Mouse (Mus musculus) adrenal gland, adult 8-10 months (tissue): Measurements from ENCODE around the gene Chit1. TPM values are rescaled to one million over a fixed set of nuclear protein-coding genes. Genes with fewer than 3 reads are reported as not detected.

Experiments used
- DNase-seq: peaks from one replicate; pipeline ENCODE4 v3.0.0; 2022
- total RNA-seq, 4 experiments: library from RNA; stranded (reverse); gene quantifications; 2 replicates each; pipeline ENCODE4 v1.2.4; 2022

Gene Chit1
- total RNA-seq, 4 experiments from 2014 or later, result 0.28 TPM; not detected in 3

DNA sequence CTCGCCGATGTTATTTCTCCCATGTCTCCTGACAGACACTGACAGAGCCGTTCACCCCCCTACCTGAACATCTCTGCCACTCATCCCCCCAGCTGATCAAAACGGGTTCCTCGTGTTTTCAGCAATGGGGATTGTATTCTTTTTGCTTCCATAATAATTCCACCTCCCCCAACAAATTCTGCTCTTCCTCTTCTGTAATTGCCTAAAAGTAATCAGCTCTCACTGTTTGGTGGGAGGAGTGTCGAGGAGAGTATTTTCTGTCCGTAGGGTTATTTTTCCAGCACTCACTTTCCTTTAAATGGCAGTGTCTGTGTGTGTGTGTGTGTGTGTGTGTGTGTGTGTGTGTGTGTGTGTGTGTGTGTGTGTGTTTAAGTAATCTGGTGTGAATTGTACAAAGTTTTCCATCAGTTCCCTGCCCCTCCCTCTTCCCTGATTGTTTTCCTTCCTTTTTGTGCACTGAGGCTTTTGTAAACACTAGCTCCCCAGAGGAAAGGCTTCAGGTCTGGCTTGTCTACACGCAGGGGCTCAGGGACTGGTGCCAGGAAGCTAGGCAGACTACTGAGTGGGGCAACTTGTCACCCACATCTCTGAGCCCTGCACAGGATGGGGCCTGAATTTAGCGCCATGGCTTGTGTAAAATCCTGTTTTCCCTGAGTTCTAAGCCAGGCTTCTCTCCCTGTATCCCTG, 31.4 kb upstream of the Chit1 start:
- DNase-seq, result no peak

DNA sequence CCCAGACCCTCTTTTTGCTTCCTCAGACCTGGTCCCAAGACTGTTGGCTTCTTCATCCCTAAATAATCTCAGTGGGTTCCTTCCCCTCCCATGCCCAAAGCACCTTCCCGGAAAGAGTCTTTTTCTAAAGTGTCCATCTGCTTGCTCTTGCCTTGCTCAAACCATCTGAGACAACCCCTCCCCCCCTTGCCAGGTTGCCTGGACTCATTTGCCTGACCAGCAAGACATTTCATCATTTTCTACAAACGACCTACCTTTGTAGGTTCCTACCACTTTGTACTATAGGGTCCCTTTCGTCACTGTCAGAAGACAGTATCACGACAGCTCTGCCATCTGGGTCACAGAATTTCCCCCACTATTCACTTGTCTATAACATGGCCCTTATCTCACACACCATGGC, 30.6 kb upstream of the Chit1 start:
- DNase-seq, result no peak

DNA sequence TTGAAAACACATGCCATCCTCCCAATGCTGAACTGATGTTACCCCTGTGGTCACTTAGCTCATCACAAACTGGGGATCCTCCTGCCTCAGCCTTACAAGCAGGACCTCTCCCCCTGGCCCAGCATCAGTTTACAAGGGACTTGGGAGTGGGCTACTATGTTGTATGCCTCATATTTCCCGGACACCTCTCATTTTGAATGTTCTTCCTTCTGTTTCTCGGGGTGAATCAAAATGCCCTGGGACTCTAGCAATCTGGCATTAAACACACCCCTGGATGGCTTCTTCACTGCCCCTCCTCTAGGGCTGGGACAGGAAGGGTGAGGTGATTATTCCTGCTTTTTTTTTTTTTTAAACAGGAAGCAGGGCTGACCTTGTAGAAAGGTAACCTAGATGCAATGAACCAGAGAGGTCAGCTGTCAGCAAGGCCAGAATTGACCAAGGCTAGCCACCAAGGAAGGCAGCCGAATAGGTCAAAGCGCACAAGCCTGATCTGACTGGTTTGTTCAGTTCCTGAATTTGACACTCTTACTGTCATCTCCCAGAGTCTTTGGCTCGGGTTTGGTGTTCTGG, 30.1 kb upstream of the Chit1 start:
- DNase-seq, result no peak

DNA sequence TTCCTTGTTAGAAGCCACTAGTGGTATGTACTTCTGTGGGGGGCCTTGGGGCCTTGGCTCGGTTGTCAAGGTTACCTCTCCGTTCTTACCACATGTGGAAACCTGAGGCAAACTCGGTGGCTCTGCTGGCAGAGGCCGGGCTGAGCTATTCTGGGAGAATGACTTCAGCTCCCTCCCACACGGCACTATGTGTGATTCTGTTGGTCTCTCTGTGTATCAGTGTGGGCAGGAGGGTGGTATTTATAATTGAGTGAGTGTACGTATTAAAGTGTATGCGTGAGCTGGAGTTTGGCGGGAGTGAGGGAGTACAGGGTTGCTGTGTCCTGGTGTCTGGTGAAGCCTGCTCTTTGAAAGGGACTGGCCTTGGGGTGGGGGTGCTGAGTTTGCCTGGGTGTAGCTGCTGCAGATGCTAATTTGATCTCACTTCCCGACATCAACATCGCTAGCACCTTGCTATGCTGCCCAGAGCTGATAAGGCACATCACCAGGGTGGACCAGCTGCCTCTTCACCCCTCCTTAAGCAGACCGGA, 28.0 kb upstream of the Chit1 start:
- peak; percentile 79 for DNase-seq

DNA sequence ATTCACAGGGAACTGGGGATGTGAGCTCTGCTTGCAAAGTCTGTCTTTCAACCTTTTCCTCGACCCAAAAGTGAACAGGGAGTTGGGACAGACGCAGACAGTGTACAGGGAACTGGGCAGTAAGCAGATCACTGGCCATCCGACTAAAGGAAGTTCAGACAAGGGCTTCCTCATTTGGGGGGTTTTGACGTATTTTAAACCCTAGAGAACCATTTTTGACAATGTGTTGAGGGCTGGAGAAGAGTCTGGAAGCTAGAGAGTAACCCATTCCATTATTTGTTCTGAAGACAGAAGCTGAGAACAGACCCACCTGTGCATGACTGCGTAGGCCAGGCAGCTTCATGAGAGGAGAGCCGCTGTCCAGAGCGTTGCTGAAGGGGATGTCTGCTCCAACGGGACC, 27.4 kb upstream of the Chit1 start:
- no peak for DNase-seq

DNA sequence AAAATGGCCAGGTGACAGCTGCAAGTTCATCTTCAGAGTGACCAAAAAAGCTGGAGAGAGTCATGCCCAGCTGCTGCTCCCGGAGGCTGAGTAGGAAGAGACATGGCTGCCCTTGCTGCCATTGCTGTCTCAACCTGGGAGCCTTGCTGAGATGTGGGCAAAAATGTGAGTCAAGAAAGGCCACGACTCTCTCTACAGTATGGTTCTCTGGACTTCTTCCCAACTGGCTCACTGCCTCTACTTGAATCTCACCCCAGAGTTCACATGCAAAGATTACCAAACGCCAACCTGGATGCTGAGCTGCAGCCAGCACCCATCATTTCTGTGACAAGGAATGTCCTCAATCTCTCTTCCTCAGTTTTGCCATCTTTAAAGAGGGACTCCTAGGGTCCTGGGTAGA, 26.9 kb upstream of the Chit1 start:
- DNase-seq, result no peak

DNA sequence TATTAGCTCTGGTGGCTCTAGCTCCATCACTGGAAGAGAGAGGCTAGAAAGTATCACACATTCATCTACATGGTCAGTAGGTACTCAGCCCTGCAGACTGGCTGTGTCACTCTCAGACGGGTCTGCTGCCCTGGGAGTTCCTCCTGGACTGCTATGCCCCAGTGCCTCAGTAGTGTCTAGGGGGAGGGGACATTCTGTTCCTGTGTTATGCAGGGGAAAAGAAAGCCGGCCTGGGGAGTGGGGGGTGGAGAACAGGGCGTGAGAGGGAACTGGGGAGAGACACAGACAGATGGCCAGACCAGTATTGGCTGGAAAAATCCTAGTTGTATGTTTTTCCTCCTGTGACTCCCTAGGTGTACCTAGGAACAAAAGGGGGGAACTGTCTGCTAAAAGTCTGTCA, 25.0 kb upstream of the Chit1 start:
- no peak for DNase-seq

DNA sequence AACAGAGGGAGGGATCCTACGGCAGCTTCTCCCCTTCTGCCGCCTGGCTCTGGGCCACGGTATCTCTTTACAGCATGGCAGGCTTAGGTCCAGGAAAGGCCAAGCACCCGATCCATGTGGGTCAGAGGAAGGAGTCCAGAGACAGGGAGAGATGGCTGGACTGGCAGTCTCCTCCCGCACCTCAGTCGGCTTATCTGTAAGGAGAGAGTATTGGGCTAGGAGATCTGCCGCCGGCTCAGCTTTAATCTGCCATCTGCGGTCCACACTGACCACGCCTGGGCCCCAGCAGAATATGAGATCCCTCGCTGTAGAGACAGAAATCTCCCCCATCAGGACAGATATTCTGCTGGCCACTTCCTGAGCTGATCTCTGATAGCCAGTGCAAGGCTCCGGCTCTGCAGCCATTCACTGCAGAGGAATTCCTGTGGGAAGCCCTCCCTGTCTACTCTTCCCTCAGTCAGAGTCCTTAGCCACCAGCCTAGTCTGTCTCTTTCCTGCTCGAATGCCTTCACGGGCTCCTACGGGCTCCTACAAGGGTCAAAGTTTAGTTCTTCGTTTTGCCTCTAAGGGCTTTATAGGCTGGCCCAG, 24.1 kb upstream of the Chit1 start:
- DNase-seq, result no peak

DNA sequence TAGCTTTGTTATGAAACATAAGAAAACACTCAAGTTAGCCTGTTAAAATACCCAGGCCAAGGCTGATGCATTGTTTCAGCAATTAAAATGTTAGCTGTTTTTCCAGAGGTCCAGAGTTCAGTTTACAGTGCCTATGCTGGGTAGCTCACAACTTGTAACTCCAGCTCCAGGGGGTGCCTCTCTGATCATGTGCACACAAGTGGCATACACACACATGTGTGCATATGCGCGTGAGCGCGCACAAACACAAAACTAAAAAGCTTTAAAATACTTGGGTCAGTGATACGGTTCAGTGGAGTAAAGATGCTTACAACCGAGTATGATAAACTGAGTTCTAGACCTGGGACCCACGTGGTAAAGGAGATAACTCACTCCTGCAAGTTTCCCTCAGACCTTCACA, 22.0 kb upstream of the Chit1 start:
- no peak for DNase-seq

DNA sequence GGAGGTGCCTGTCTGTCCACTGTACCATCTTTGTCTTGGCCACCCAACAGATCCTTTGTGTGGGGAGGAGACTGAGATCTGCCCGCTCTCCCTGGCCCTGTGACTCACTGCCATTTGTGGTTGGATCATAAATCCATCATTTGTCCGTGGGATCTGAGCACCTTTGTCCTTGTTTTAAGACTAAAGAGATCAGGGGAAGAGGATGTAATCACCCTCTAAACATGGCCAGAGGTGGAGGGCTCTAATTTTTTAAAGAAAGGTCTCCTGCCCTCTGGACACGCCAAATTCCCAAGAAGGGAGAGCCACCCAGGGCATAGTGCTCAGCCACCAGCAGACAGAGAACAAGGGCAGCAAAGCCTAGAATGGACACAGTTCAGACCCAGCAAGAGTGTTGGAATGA, 19.2 kb upstream of the Chit1 start:
- DNase-seq, result no peak

DNA sequence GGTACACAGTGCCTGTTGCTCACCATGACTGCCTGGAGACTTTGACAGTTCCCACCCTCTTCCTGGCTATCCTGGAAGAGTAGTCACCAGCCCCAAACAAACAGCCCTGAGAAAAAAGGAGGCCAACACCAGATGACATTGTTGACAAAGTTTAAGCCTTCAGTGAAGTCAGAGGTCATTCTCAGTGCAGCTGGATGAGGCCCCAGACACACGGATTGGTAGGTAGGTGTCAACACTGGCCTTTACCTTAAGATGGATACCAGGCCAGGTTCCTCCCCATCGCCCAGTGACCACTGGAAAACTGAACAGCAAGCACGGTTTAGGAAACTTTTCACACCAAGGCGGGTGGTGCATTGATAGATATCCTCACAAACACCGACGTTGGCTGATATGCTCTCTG, 18.7 kb upstream of the Chit1 start:
- no peak for DNase-seq

DNA sequence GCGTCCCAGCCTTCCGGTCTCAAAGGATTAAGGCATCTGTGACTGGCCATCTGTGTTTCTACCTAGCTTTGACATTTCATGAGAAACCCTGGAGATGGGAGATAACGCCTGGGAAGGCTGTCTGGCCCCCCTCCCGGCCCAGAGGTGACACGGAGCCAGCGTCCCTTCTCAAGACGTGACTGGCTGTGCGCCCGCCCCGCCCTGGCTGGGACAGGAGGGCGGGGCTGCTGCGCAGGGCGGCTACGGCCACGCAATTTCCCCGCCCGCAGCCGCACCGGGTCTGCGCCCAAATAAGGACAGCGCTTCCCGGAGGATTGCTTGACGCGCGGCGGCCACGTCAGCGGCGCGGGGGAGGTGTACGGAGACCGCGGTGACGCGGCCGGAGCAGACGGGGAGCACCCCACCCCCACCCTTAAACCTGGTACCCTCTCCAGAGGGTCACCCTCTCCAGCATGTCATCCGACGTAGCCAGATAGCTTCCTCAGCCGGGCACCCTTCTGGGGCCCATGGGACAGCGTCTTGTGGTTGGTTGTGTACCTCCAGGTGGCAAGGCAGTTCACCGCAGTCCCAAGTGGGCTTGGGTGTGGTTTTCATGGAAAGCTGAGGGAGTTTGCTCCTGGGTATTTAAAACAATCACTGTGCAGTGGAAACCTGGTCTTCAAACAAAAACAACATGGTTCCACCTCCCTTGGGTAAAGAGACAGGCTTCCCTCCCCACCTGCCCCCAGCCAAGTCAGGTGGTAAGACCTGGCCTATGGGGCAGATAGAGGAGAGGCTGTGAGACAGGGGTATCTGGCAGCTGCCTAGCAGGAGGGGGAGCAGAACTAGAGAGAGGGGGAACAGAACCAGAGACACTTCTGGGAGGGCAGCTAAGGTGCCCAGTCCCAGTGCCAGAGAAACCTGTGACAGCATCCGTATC, 17.9 kb upstream of the Chit1 start:
- peak; percentile 92 for DNase-seq

DNA sequence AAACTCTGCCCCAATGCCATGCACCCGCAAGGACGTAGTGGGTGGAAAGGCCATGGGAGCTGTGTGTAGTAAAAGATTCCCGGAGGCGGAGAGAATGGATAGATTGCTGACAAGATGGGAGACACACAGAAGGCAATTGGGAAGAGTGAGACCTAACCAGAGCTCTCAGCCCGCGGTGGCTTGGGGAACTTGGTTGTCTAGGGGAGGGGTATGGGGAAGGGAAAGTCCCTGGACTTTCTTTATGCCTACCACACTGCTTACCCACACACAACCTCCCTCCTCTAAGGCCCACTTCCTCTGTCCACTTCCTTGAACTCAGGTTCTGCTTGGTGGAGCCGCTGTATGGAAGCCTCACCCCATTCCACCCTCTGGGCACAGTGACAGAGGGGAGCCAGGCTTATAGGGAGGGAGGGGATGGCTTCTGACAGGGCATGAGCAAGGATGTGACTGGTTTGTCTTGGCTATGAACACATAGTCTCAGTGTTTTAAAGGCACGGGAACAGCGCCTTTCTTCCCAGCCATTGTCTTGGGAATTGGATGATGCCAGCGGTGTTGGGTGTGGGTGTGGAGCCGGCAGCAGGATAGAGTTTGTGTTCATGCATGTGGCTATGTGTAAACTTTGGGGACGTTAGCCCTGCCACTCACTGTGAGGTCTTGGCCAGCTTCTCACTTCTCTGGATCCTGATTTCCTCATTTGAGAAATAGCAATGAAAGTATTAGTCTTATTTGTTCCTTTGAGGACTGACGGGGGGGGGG, 17.1 kb upstream of the Chit1 start:
- no peak for DNase-seq

DNA sequence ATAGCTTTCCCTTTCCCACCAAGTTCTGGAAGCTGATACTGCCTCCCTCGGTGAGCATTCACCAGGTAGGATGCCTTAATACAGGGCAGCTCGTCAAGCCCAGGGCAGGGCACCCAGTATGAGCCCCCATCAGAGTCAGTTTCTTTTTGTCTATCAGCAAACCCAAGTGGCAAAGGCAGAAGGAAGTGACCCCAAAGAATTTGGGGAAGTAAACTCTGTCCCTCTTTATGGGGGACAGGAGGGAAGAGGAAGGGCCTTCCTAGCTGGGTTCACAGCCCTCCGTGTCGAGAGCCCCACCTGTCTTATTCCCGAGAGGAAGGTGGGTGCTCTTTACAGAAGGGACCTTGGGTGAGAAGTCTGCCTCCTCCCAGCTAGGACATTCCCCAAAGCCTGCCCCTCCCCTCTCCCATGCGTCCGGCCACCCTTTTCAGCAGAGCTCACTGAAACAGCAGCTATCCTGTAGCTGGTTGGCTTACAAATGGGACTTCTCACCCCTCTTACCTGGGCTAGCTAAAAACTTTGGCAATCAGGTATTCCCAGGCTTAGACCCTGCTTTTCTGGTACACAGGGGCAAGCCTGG, 15.9 kb upstream of the Chit1 start:
- DNase-seq, result no peak

DNA sequence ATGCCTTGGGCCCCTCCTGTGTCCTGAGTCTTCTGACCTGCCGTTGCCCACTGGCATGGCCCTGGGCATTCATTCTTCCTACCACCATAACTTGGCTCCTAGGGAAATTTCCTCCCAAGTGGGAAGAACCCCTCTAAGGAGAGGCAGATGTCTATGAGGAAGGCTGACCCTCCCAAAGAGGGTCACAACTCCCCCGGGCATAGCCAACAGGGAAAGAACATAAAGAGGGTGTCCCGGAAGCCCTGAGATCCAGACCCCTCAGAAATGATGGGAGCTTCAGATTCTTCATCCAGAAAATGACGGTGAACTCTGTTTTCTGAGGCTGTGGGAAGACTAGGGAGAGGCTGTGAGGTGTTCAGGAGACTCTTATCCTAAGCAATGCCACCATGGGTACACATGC, 15.3 kb upstream of the Chit1 start:
- DNase-seq, result no peak

DNA sequence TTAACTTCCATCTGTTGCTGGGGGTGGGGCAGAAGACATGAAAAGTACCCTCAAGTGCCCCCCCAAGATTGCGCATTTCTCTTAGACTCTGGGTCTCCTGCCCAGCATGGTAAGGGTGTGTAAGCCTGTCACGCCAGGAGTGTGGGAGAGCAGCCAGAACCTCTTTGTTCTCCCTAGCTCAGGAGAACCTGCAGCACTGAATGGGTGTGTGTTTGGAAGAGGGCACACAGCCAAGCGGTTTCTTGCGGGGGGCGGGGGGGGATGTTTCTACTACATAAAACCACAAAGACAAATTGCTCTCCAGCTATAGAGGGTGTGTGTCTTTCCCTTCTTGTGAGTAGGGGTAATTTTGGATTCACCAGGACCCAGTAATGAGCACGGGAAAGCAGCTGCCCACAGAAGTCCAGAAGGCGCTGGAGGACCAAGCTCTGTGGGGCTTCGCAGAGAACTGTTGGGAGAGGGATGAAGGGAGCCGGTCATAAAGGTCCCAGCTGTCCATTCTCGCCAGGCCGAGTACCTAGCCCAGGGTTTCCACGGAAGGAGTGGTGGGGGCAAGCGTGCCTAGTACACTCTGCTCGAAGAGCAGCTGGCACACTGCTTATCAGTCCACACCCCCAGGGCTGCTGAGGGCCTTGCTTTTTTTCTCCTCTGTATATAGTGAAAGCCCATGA, 14.6 kb upstream of the Chit1 start:
- peak; percentile 3 for DNase-seq

DNA sequence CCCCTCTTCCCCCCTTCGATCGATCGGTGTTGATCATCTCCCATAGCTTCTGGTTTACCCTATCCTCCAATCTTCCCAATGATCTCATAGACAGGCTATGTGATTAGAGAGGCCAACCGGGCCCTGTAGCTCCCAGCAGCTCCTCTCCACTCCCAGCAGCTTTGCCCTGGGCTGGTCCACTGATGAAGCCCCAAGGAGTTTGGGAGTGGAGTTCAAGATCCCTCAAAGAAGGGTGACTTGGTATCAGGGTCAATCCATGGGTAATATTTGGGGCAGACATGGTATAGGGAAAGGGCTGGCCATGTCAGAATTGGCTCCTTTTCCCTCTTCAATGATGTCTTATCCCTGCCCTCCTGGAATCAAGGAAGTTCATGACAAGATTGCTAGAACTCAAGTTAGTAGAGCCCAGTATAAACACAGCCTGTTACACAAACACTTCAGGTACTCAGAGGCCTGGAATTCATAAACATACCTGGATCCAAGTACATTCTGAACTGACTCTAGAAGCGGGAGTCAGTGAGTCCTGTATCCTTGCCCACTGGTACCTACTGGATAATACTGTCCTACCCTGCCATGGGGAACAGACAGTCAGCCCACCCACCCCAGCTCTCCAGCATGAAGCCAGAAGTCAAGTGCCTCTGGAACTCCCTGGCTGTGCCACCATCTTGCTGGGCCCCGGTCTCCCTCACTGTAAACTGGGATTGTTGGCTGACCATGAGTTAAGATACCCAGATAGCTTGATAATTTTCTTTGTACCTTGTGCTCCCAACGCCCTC, 13.8 kb upstream of the Chit1 start:
- no peak for DNase-seq

DNA sequence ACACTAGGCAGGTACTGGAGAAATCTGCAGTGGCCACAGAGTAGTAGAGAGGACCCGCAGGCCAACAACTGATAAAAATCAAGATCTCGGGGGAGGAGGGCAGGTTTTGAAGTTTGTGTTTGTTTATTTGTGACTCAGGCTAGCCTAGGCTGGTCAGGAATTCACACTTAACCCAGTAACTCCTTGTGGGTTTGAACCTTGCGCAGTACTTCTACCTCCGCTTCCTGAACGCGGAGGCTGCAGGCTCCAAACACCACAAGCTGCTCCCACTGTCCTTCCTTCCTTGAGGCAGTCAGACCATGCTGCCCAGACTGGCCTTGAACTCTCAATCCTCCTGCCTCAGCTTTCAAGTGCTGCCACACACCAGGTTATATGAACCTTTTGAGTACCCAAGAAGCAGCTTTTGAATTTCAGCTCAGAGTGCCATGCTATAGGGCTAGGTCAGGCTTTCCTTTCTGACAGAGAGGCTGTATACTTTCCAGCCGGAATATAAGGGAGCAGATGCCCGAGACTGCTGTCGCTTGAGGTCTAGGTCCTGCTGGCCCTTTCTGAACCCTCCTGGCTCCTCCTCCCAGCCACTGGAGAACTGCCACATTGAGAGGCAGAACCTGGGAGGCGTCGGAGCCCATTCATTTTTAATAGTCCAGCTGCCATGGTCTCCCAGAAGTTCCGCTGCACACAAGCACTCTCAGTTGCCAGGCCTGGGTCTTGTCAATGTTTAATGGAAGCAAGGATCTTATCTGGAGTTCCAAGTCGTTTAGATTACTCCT, 12.9 kb upstream of the Chit1 start:
- peak; percentile 10 for DNase-seq

DNA sequence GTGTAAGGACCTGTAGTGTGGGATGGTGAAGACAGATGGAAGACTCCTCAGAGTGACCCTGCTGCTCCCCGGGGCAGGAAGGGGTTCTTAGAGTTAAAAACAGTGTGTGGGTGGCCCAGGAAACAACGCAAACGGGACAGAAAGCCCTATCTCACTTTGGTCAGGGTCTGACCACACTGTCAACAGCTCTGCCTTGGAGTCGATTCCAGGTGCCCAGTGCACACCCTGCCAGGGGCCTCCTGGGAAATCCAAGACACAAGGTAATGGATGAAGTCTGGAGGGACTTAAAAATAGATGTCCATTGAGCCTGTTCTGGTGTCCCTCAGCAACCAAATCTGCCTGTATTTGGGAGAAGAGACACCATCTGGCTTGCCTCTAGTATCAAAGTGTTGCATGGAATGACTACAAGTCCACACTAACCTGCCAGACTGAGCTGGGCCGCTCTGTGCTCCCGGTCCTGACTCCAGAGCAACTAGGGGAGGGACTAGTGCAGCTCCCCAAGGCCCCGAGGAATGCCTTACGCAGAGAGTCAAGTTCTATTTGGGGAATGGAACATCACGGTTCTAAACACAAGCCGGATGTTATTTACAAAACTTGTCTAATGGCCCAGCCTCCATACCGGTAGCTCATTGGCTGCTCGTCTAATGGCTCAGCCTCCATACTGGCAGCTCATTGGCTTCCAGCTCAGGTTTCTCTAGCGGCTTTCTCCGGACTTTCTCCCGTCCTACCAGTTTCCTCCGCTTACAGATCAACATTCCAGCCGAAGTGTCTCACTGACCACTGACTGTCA, 12.1 kb upstream of the Chit1 start:
- peak; percentile 92 for DNase-seq
